Mouse (Mus musculus) forebrain, postnatal 0 days (tissue): ENCODE results near the gene Snrnp25. TPM values are rescaled to one million over a fixed set of nuclear protein-coding genes. Genes with fewer than 3 reads are reported as not detected.

Experiments
- ATAC-seq: fragments of 200-750 bp; cut with Nextera tagmentation; 2 replicates; pipeline ENCODE4 v1.8.0; 2017; ENCODE audit warnings: mild to moderate bottlenecking, moderate library complexity
- DNase-seq: peaks from one replicate; pipeline ENCODE4 v3.0.0-alpha.2; 2015
- H3K27ac ChIP-seq: fragments of 300-500 bp; sonication (generic); 2 replicates; pipeline ENCODE4 v1.5.1; 2014; ENCODE audit warnings: low read depth, mild to moderate bottlenecking, antibody characterized with exemption, low read length, moderate library complexity, mixed read lengths
- H3K27me3 ChIP-seq: fragments of 300-500 bp; sonication (generic); 2 replicates; pipeline ENCODE4 v1.6.1; 2014; ENCODE audit warnings: mild to moderate bottlenecking, low read length, mixed read lengths; ENCODE audit not compliant: insufficient read depth
- H3K36me3 ChIP-seq: fragments of 300-500 bp; sonication (generic); 2 replicates; pipeline ENCODE4 v1.6.1; 2014; ENCODE audit warnings: mild to moderate bottlenecking, moderate library complexity; ENCODE audit not compliant: insufficient read depth
- H3K4me1 ChIP-seq: fragments of 300-500 bp; sonication (generic); 2 replicates; pipeline ENCODE4 v1.6.1; 2014; ENCODE audit warnings: antibody characterized with exemption; ENCODE audit not compliant: insufficient read depth
- H3K4me2 ChIP-seq: fragments of 300-500 bp; sonication (generic); 2 replicates; pipeline ENCODE4 v1.6.1; 2014; ENCODE audit warnings: low read depth, mild to moderate bottlenecking, moderate library complexity
- H3K4me3 ChIP-seq: fragments of 300-500 bp; sonication (generic); 2 replicates; pipeline ENCODE4 v1.5.1; 2014; ENCODE audit warnings: low read depth, low read length, mixed read lengths
- H3K9ac ChIP-seq: fragments of 300-500 bp; sonication (generic); 2 replicates; pipeline ENCODE4 v1.6.1; 2014; ENCODE audit warnings: mild to moderate bottlenecking
- H3K9me3 ChIP-seq: fragments of 300-500 bp; sonication (generic); 2 replicates; pipeline ENCODE4 v1.6.1; 2016; ENCODE audit warnings: low read length
- CTCF ChIP-seq: sonication (generic); IDR thresholded peaks from 2 replicates; pipeline ENCODE4 v1.5.1; 2016; ENCODE audit warnings: antibody characterized with exemption, control low read depth, low read depth
- WGBS: fragments of 180-500 bp; shearing (Covaris S2); extraction: QIAGEN DNeasy Blood & Tissue Kit; methylation state at CpG from one replicate; pipeline ENCODE4 v1.1.7; 2014; 5-methylcytosine and 5-hydroxymethylcytosine counted together
- polyA plus RNA-seq: library from polyadenylated mRNA; unstranded; fragments of >200 nt; fragmentation: Nextera tagmentation; extraction: Ambion mirVana; gene quantifications from 2 replicates; pipeline ENCODE4 v1.2.1, GENCODE M21; 2015
- total RNA-seq: library from RNA; depleted of rRNA; stranded (reverse); fragments of >200 nt; gene quantifications from 2 replicates; pipeline ENCODE4 v1.2.3, GENCODE M21; 2014

The Snrnp25 gene
- total and polyA plus RNA-seq, 2 experiments from 2014 or later: 15.2 to 50.4 TPM

DNA sequence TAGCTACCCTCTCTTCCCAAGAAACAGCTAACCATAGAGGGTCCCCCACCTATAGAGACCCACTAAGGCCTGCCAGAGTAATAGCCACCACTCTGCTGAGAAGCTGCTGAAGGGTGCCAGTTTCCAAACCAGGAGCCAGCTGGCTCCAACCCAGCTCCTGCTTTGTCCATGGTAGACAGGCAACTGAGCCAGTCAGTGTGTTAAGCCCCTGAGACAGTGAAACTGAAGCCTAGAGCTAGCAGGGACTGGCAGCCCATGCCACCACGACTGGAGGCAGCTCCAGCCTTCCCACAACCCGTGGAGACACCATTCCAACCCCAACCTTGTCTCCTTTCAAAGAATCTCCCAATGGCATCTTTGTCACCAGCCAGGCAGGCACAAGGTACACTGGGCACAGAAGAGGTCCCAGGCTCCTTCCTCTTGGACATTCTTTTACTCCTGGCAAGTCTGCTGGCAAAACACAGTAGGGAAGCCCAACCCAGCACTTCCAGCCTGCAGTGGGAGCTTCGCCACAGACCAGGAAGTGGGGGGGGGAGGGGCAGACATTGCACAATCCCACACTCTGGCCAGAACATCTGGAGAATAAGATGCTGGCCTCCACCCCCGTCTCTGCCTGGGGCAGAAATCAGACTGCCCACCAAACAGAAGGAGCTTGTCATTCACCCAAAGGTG, 19.4 kb downstream of the Snrnp25 start:
- DNase-seq (peak; percentile 66), ATAC-seq (peak; percentile 8)
- Histone ChIP-seq H3K4me3 (no peak overlapping the region), H3K4me1 (peaks cover 10% of the 10 kb centered on the region), H3K4me2 (no peak overlapping the region), H3K9me3 (no peaks in the 10 kb centered on the region), H3K27ac (peak overlapping the region; percentile 59; the same call in 1 of the 2 replicates), H3K9ac (no peak overlapping the region), H3K36me3 (peaks cover 5% of the 10 kb centered on the region; the same call in 1 of the 2 replicates), H3K27me3 (peaks cover 12% of the 10 kb centered on the region)
- no peak for TF ChIP-seq CTCF
- 19% methylated on average over 4 of the region's 4 CpGs for WGBS

DNA sequence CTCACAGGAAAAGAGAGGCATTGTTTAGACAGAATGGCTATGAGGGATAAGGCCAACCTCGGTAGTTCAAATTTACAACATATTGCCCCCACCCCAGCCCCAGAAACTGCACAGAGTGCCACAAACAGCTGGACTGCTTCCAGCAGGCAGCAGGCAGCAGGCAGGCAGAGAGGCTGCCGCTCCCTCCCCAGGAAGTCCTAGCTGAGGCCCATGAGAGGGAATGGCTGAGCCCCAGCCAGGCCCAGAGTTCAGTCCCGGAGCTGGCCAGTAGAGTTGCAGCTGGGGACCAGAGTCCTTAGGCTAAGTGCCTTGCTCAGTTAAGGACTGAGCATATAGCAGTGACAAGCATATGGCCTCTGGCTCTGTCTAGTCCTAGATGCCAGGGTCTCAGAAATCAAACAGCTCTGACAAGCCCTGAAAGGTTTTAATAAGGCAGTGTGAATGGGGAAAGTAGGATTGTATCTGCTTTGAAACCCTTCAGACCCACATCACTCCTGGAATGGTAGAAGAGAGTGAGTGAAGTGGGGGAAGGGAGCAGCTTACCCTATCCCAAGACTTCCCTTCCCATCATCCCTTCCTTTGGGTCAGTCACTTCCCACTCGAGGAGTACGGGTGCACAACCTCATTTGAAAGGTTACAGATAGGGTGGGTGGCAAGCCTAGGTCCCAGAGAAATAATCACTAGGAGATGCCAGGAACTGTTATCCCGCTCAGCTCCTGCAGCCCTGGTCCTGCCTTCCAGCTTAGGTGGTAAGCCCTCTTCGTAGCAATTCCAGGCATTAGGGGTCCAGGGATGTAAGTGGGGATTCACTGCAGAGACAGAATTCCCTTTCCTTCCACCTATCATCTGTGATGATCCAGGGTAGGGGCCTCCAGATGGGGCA, 20.2 kb downstream of the Snrnp25 start:
- Histone ChIP-seq H3K4me1 (peaks cover 10% of the 10 kb centered on the region), H3K36me3 (peaks cover 11% of the 10 kb centered on the region; the same call in 1 of the 2 replicates), H3K9me3 (no peaks in the 10 kb centered on the region), H3K27me3 (peaks cover 12% of the 10 kb centered on the region), H3K4me3 (no peak overlapping the region), H3K4me2 (no peak overlapping the region), H3K27ac (peak overlapping the region; percentile 59), H3K9ac (no peak overlapping the region)
- TF ChIP-seq CTCF: no peak
- no peak for ATAC-seq
- 56% methylated on average over 7 of the region's 7 CpGs for WGBS
- DNase-seq: no peak

DNA sequence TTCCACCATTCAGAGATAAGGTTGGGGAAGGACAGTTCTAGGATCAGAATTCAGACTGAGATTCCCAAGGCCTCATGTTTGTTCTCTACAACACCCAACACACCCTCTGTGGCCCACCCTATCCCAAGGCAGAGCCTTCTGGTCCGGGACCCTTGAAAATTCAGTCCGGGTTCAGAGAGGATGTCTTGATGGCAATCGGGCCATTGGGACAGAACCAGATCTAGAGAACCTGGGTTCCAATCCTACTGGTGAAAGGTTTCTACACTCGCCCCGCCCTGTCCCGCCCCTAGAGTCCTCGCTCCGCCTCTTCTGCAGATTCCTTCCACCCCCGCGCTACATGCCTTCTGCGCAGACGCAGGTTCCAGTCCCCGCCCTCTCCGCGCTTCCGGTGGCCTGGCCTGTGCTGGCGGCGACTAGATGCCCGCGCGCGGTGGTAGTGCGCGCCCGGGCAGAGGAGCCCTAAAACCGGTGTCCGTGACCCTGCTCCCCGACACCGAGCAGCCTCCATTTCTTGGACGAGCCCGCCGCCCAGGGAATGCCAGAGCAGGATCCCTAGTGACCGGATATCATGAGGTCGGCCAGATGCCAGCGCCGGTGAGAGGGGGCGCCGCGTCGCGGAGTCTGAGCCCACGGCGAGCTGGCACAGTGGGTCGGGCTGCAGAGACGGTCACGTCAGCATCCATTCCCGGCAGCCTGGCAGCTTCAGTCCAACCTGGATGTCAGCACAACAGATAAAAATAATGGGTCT, 21.1 kb downstream of the Snrnp25 start, which contains the start of gene Mpg:
Gene Mpg (plus strand): TSS at position 382 of the 748 bp plus-strand sequence.
- peaks cover 19% of the 10 kb centered on the region for H3K36me3 ChIP-seq
- H3K4me1 ChIP-seq: peaks cover 10% of the 10 kb centered on the region
- peak within 1 kb of the TSS; percentile 82 for H3K9ac ChIP-seq
- peak; percentile 87 for ATAC-seq
- peak within 1 kb of the TSS; percentile 80 for H3K4me2 ChIP-seq
- 3% methylated on average over 47 of the region's 47 CpGs for WGBS
- H3K27me3 ChIP-seq: peaks cover 9% of the 10 kb centered on the region
- peak within 1 kb of the TSS; percentile 62 for H3K4me3 ChIP-seq
- peak within 1 kb of the TSS; percentile 78 for H3K27ac ChIP-seq
- H3K9me3 ChIP-seq: no peaks in the 10 kb centered on the region
- TF ChIP-seq CTCF: 0 out of 2 replicates have a peak, but pooled peaks have one; percentile 2
- DNase-seq: peak; percentile 91

DNA sequence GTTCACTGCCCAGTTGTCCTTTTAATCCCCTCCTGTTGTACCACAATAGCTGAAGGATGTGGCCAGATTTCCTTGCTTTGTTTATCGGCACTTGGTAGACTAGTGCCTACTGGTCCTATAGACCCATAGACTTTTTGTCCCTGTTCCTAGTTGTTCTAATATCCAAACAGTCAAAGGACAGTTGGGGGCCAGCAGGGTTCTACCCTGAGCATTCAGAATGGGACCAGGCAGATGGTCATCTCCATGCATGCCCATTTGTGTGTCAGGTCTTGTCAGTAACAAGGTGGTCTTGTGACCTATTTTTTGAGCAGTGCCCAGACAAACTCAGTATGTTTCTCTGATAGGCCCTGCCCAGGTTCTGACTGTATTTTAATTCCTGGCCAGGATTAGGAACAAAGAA, 21.8 kb downstream of the Snrnp25 start:
- Histone ChIP-seq H3K4me2 (peak overlapping the region; percentile 80), H3K4me3 (peak overlapping the region; percentile 62), H3K27ac (peak overlapping the region; percentile 78), H3K27me3 (peaks cover 9% of the 10 kb centered on the region), H3K9ac (peak overlapping the region; percentile 82), H3K4me1 (peaks cover 10% of the 10 kb centered on the region), H3K9me3 (no peaks in the 10 kb centered on the region), H3K36me3 (peaks cover 25% of the 10 kb centered on the region)
- WGBS: 15% methylated on average over 1 of the region's 1 CpGs
- DNase-seq: no peak
- ATAC-seq: no peak
- no peak for TF ChIP-seq CTCF

DNA sequence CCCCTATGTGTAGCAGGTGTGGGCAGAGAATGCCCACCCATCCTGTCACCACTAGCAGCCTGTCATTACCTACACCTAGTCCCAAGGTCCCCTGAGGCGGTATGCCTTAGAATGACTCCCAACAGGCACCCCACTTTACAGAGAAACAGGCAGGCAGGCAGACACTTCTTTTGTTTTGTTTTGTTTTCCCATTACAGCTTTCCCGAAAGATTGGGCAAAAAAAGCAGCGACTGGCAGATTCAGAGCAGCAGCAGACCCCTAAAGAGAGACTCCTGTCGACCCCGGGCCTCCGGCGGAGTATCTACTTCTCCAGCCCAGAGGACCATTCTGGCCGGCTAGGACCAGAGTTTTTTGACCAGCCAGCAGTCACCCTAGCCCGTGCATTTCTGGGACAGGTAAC, 22.3 kb downstream of the Snrnp25 start:
- ATAC-seq: no peak
- 81% methylated on average over 9 of the region's 9 CpGs for WGBS
- Histone ChIP-seq H3K4me2 (0 out of 2 replicates have a peak overlapping the region, but pooled peaks have one; percentile 80), H3K4me3 (no peak overlapping the region), H3K27ac (no peak overlapping the region), H3K9me3 (no peaks in the 10 kb centered on the region), H3K9ac (no peak overlapping the region; the same call in 1 of the 2 replicates), H3K36me3 (peaks cover 26% of the 10 kb centered on the region), H3K27me3 (peaks cover 9% of the 10 kb centered on the region), H3K4me1 (peaks cover 10% of the 10 kb centered on the region)
- DNase-seq: no peak
- TF ChIP-seq CTCF: no peak

DNA sequence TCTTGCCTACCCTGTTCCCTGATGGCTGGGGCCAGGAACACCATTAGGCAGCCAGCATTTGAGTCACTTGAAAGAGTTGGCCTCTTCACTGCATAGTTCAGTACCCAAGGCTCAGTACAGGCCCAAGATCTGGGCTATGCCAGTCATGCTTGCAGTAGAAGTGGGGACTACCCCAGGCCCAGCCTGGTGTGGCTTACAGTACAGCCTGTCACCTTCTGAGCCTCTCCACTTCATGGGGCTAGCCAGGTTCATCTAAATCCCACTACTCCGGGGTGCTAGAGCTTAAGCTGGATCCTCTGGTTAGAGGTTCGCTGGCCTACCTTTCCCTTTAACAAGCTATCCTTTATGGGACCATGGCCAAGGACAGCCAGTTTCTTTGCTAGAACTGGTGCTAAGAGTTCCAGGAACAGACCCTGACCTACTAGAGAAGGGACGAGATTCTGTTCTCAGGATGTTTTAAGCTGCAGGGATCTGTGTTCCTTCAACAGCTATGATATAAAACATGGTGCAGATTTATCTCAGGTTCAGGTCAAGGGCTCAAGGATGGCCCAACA, 23.2 kb downstream of the Snrnp25 start:
- Histone ChIP-seq H3K27ac (no peak overlapping the region), H3K9me3 (no peaks in the 10 kb centered on the region), H3K4me1 (peaks cover 10% of the 10 kb centered on the region), H3K9ac (no peak overlapping the region), H3K4me3 (no peak overlapping the region), H3K36me3 (peaks cover 30% of the 10 kb centered on the region), H3K27me3 (0 out of 2 replicates have a peak, but pooled peaks cover 3% of the 10 kb centered on the region), H3K4me2 (no peak overlapping the region)
- TF ChIP-seq CTCF: no peak
- DNase-seq: no peak
- ATAC-seq: no peak
- 97% methylated on average over 3 of the region's 3 CpGs for WGBS
